Mouse (Mus musculus): ENCODE results near the gene Dusp23. TPM values are rescaled to one million over a fixed set of nuclear protein-coding genes. Genes with fewer than 3 reads are reported as not detected.

The Dusp23 gene
- polyA plus RNA-seq, 1 experiment, result 9.4 TPM

- no peak for TF ChIP-seq CTCF (IDR thresholded peaks at IDR 0.05; ENCODE audit: low read depth, low read length)
- TF ChIP-seq POLR2A (IDR thresholded peaks at IDR 0.05; ENCODE audit: borderline replicate concordance, low read depth, low read length), result no peak
- Histone ChIP-seq H3K4me3 (ENCODE audit: insufficient read depth, low read length) (no peak overlapping the region), H3K27ac (ENCODE audit: insufficient read depth, low read depth, low read length) (no peak overlapping the region), H3K4me1 (ENCODE audit: control insufficient read depth, insufficient read depth, low read length) (peaks cover 9% of the 10 kb centered on the region)
Measured at GRCm38 (mm10) chr1:172651288-172651987, 18.7 kb upstream of the Dusp23 start.

GRCm38 (mm10) chr1:172650519-172651287 lies 17.9 kb upstream of the Dusp23 start:
- peak; percentile 46 for TF ChIP-seq CTCF (IDR thresholded peaks at IDR 0.05; ENCODE audit: low read depth, low read length)
- no peak for TF ChIP-seq POLR2A (IDR thresholded peaks at IDR 0.05; ENCODE audit: borderline replicate concordance, low read depth, low read length)
- no peak overlapping the region for H3K4me3 ChIP-seq (ENCODE audit: insufficient read depth, low read length)
- H3K4me1 ChIP-seq (ENCODE audit: control insufficient read depth, insufficient read depth, low read length), result peaks cover 9% of the 10 kb centered on the region
- H3K27ac ChIP-seq (ENCODE audit: insufficient read depth, low read depth, low read length), result no peak overlapping the region

- Histone ChIP-seq H3K4me3 (ENCODE audit: insufficient read depth, low read length) (no peak overlapping the region), H3K27ac (ENCODE audit: insufficient read depth, low read depth, low read length) (no peak overlapping the region), H3K4me1 (ENCODE audit: control insufficient read depth, insufficient read depth, low read length) (peaks cover 7% of the 10 kb centered on the region)
- TF ChIP-seq POLR2A (IDR thresholded peaks at IDR 0.05; ENCODE audit: borderline replicate concordance, low read depth, low read length), result no peak
- no peak for TF ChIP-seq CTCF (IDR thresholded peaks at IDR 0.05; ENCODE audit: low read depth, low read length)
Measured at GRCm38 (mm10) chr1:172649396-172649795, 16.6 kb upstream of the Dusp23 start.

GRCm38 (mm10) chr1:172647236-172647635 lies 14.5 kb upstream of the Dusp23 start:
- H3K4me1 ChIP-seq (ENCODE audit: control insufficient read depth, insufficient read depth, low read length), result peaks cover 18% of the 10 kb centered on the region
- no peak overlapping the region for H3K27ac ChIP-seq (ENCODE audit: insufficient read depth, low read depth, low read length)
- TF ChIP-seq POLR2A (IDR thresholded peaks at IDR 0.05; ENCODE audit: borderline replicate concordance, low read depth, low read length), result no peak
- TF ChIP-seq CTCF (IDR thresholded peaks at IDR 0.05; ENCODE audit: low read depth, low read length), result no peak
- H3K4me3 ChIP-seq (ENCODE audit: insufficient read depth, low read length), result no peak overlapping the region

- Histone ChIP-seq H3K27ac (ENCODE audit: insufficient read depth, low read depth, low read length) (no peak overlapping the region), H3K4me1 (ENCODE audit: control insufficient read depth, insufficient read depth, low read length) (peaks cover 21% of the 10 kb centered on the region), H3K4me3 (ENCODE audit: insufficient read depth, low read length) (no peak overlapping the region)
- TF ChIP-seq CTCF (IDR thresholded peaks at IDR 0.05; ENCODE audit: low read depth, low read length), result no peak
Measured at GRCm38 (mm10) chr1:172638781-172639180, 6.0 kb upstream of the Dusp23 start.

GRCm38 (mm10) chr1:172637801-172638200 lies 5.0 kb upstream of the Dusp23 start:
- Histone ChIP-seq H3K4me3 (ENCODE audit: insufficient read depth, low read length) (no peak overlapping the region), H3K4me1 (ENCODE audit: control insufficient read depth, insufficient read depth, low read length) (peaks cover 15% of the 10 kb centered on the region), H3K27ac (ENCODE audit: insufficient read depth, low read depth, low read length) (no peak overlapping the region)
- TF ChIP-seq CTCF (IDR thresholded peaks at IDR 0.05; ENCODE audit: low read depth, low read length) (no peak), POLR2A (IDR thresholded peaks at IDR 0.05; ENCODE audit: borderline replicate concordance, low read depth, low read length) (no peak)

- H3K4me1 ChIP-seq (ENCODE audit: control insufficient read depth, insufficient read depth, low read length), result peaks cover 19% of the 10 kb centered on the region
- TF ChIP-seq CTCF (IDR thresholded peaks at IDR 0.05; ENCODE audit: low read depth, low read length) (no peak), POLR2A (IDR thresholded peaks at IDR 0.05; ENCODE audit: borderline replicate concordance, low read depth, low read length) (no peak)
Measured at GRCm38 (mm10) chr1:172636266-172636665, 3.5 kb upstream of the Dusp23 start.

GRCm38 (mm10) chr1:172635258-172635657 lies 2.5 kb upstream of the Dusp23 start:
- TF ChIP-seq CTCF (IDR thresholded peaks at IDR 0.05; ENCODE audit: low read depth, low read length), result no peak
- no peak for TF ChIP-seq POLR2A (IDR thresholded peaks at IDR 0.05; ENCODE audit: borderline replicate concordance, low read depth, low read length)
- H3K27ac ChIP-seq (ENCODE audit: insufficient read depth, low read depth, low read length), result no peak overlapping the region
- H3K4me1 ChIP-seq (ENCODE audit: control insufficient read depth, insufficient read depth, low read length), result peaks cover 19% of the 10 kb centered on the region
- no peak overlapping the region for H3K4me3 ChIP-seq (ENCODE audit: insufficient read depth, low read length)

More at GRCm38 (mm10) chr1:172636266-172636665, 3.5 kb upstream of the Dusp23 start:
- Histone ChIP-seq H3K27ac (ENCODE audit: insufficient read depth, low read depth, low read length) (no peak overlapping the region), H3K4me3 (ENCODE audit: insufficient read depth, low read length) (no peak overlapping the region)

GRCm38 (mm10) chr1:172634136-172634535 lies 1.4 kb upstream of the Dusp23 start:
- TF ChIP-seq CTCF (IDR thresholded peaks at IDR 0.05; ENCODE audit: low read depth, low read length), result no peak
- Histone ChIP-seq H3K27ac (ENCODE audit: insufficient read depth, low read depth, low read length) (no peak overlapping the region), H3K4me3 (ENCODE audit: insufficient read depth, low read length) (no peak overlapping the region), H3K4me1 (ENCODE audit: control insufficient read depth, insufficient read depth, low read length) (peaks cover 15% of the 10 kb centered on the region)

GRCm38 (mm10) chr1:172631721-172632120 lies 1.0 kb downstream of the Dusp23 start:
- TF ChIP-seq POLR2A (IDR thresholded peaks at IDR 0.05; ENCODE audit: borderline replicate concordance, low read depth, low read length) (no peak), CTCF (IDR thresholded peaks at IDR 0.05; ENCODE audit: low read depth, low read length) (no peak)
- no peak overlapping the region for H3K27ac ChIP-seq (ENCODE audit: insufficient read depth, low read depth, low read length)
- peaks cover 11% of the 10 kb centered on the region for H3K4me1 ChIP-seq (ENCODE audit: control insufficient read depth, insufficient read depth, low read length)
- H3K4me3 ChIP-seq (ENCODE audit: insufficient read depth, low read length), result no peak overlapping the region

Measured in bone marrow macrophage, adult 2 months (primary cell).